Mouse (Mus musculus) small intestine, adult 2 months (tissue): Measurements from ENCODE around the gene Ankrd11. TPM values are rescaled to one million over a fixed set of nuclear protein-coding genes. Genes with fewer than 3 reads are reported as not detected.

Experiments used
- H3K27ac ChIP-seq: fragments of 200-500 bp; 2 replicates; pipeline ENCODE4 v1.5.1; 2012; ENCODE audit warnings: low read depth, low read length, control low read depth, inconsistent platforms; ENCODE audit not compliant: insufficient read depth
- H3K27me3 ChIP-seq: fragments of 200-500 bp; 2 replicates; pipeline ENCODE4 v1.6.1; 2012; ENCODE audit warnings: mild to moderate bottlenecking, moderate library complexity, low read length, inconsistent platforms; ENCODE audit not compliant: control insufficient read depth, insufficient read depth
- H3K36me3 ChIP-seq: fragments of 200-500 bp; 2 replicates; pipeline ENCODE4 v1.6.1; 2012; ENCODE audit warnings: mild to moderate bottlenecking, low read length, control low read depth, inconsistent platforms; ENCODE audit not compliant: control insufficient read depth, insufficient read depth
- H3K4me1 ChIP-seq: fragments of 200-500 bp; 2 replicates; pipeline ENCODE4 v1.6.1; 2012; ENCODE audit warnings: low read length, inconsistent platforms, mixed read lengths; ENCODE audit not compliant: control insufficient read depth, insufficient read depth, insufficient read length
- H3K4me3 ChIP-seq: fragments of 200-500 bp; 2 replicates; pipeline ENCODE4 v1.5.1; 2012; ENCODE audit warnings: low read depth, mild to moderate bottlenecking, control low read depth, inconsistent platforms, low read length, moderate library complexity
- CTCF ChIP-seq: fragments of 200-500 bp; IDR thresholded peaks from 2 replicates; pipeline ENCODE4 v1.5.1; 2012; ENCODE audit warnings: low read depth, mild to moderate bottlenecking, control low read depth, inconsistent platforms, low read length, moderate library complexity, mixed read lengths; ENCODE audit not compliant: insufficient replicate concordance, insufficient read length; ENCODE audit errors: extremely low read depth
- POLR2A ChIP-seq: fragments of 200-500 bp; IDR thresholded peaks from 2 replicates; pipeline ENCODE4 v1.6.1; 2012; ENCODE audit warnings: low read depth, mild to moderate bottlenecking, control low read depth, inconsistent platforms, low read length, moderate library complexity
- WGBS: fragments of 180-500 bp; shearing (Covaris S2); methylation state at CpG from one replicate; pipeline ENCODE4 v1.1.7; 2018; 5-methylcytosine and 5-hydroxymethylcytosine counted together
- polyA plus RNA-seq: library from polyadenylated mRNA; depleted of rRNA; stranded (reverse); fragments of >200 nt; gene quantifications from 2 replicates; pipeline ENCODE4 v1.2.3, GENCODE M21; 2012

Gene Ankrd11
- polyA plus RNA-seq, 1 experiment: 79.9 TPM

GRCm38 (mm10) chr8:122902581-122902980 is 139.5 kb downstream of the Ankrd11 start:
- no peak overlapping the region for H3K27ac ChIP-seq
- H3K36me3 ChIP-seq: peaks cover 27% of the 10 kb centered on the region
- TF ChIP-seq POLR2A (no peak), CTCF (no peak)
- WGBS: 84% methylated on average over 3 of the region's 3 CpGs
- no peaks in the 10 kb centered on the region for H3K27me3 ChIP-seq
- H3K4me3 ChIP-seq: no peak overlapping the region
- H3K4me1 ChIP-seq: peaks cover 7% of the 10 kb centered on the region

- Histone ChIP-seq H3K27ac (no peak overlapping the region), H3K4me3 (no peak overlapping the region), H3K36me3 (peaks cover 29% of the 10 kb centered on the region), H3K27me3 (no peaks in the 10 kb centered on the region), H3K4me1 (peaks cover 7% of the 10 kb centered on the region)
- 87% methylated on average over 8 of the region's 8 CpGs for WGBS
- no peak for TF ChIP-seq POLR2A
These were observed 140.1 kb downstream of the Ankrd11 start for GRCm38 (mm10) chr8:122901892-122902515.

GRCm38 (mm10) chr8:122901476-122901875 is 140.6 kb downstream of the Ankrd11 start:
- H3K36me3 ChIP-seq: peaks cover 34% of the 10 kb centered on the region
- no peaks in the 10 kb centered on the region for H3K27me3 ChIP-seq
- H3K4me3 ChIP-seq: no peak overlapping the region
- WGBS: 84% methylated on average over 7 of the region's 7 CpGs
- no peak overlapping the region for H3K27ac ChIP-seq
- no peak for TF ChIP-seq POLR2A
- no peak for TF ChIP-seq CTCF
- H3K4me1 ChIP-seq: peaks cover 7% of the 10 kb centered on the region

- 82% methylated on average over 5 of the region's 5 CpGs for WGBS
- H3K36me3 ChIP-seq: peaks cover 58% of the 10 kb centered on the region
- TF ChIP-seq POLR2A: no peak
- TF ChIP-seq CTCF: no peak
- H3K4me1 ChIP-seq: no peaks in the 10 kb centered on the region
- no peaks in the 10 kb centered on the region for H3K27me3 ChIP-seq
- H3K4me3 ChIP-seq: no peak overlapping the region
- H3K27ac ChIP-seq: no peak overlapping the region
These were observed 143.0 kb downstream of the Ankrd11 start for GRCm38 (mm10) chr8:122899085-122899484.

- H3K27me3 ChIP-seq: no peaks in the 10 kb centered on the region
- peaks cover 64% of the 10 kb centered on the region for H3K36me3 ChIP-seq
- H3K4me3 ChIP-seq: no peak overlapping the region
- no peaks in the 10 kb centered on the region for H3K4me1 ChIP-seq
- TF ChIP-seq CTCF (no peak), POLR2A (no peak)
- H3K27ac ChIP-seq: no peak overlapping the region
- WGBS: 74% methylated on average over 12 of the region's 12 CpGs
These were observed 143.6 kb downstream of the Ankrd11 start for GRCm38 (mm10) chr8:122898473-122898872.

- Histone ChIP-seq H3K4me3 (no peak overlapping the region), H3K27ac (no peak overlapping the region), H3K4me1 (no peaks in the 10 kb centered on the region), H3K27me3 (no peaks in the 10 kb centered on the region), H3K36me3 (peaks cover 69% of the 10 kb centered on the region)
- WGBS: 80% methylated on average over 4 of the region's 4 CpGs
- no peak for TF ChIP-seq CTCF
- no peak for TF ChIP-seq POLR2A
These were observed 144.1 kb downstream of the Ankrd11 start for GRCm38 (mm10) chr8:122898018-122898417.

GRCm38 (mm10) chr8:122897200-122897599 is 144.9 kb downstream of the Ankrd11 start:
- H3K27ac ChIP-seq: no peak overlapping the region
- peaks cover 77% of the 10 kb centered on the region for H3K36me3 ChIP-seq
- no peaks in the 10 kb centered on the region for H3K27me3 ChIP-seq
- 87% methylated on average over 8 of the region's 8 CpGs for WGBS
- TF ChIP-seq CTCF (no peak), POLR2A (no peak)
- H3K4me1 ChIP-seq: no peaks in the 10 kb centered on the region
- no peak overlapping the region for H3K4me3 ChIP-seq

- Histone ChIP-seq H3K4me3 (no peak overlapping the region), H3K27ac (no peak overlapping the region), H3K36me3 (peaks cover 86% of the 10 kb centered on the region), H3K27me3 (no peaks in the 10 kb centered on the region), H3K4me1 (no peaks in the 10 kb centered on the region)
- 93% methylated on average over 11 of the region's 11 CpGs for WGBS
- TF ChIP-seq CTCF (no peak), POLR2A (no peak)
These were observed 145.8 kb downstream of the Ankrd11 start for GRCm38 (mm10) chr8:122896317-122896716.
